Mouse (Mus musculus): Measurements from ENCODE around the gene Mvk. TPM values are rescaled to one million over a fixed set of nuclear protein-coding genes. Genes with fewer than 3 reads are reported as not detected.

Gene Mvk
- total and polyA plus RNA-seq, 3 experiments, result 33.5 to 37.7 TPM; not detected in 1

- H3K9me3 ChIP-seq (replicated peaks; ENCODE audit: insufficient read depth, low read length), result no peaks in the 10 kb centered on the region
- H3K9ac ChIP-seq (ENCODE audit: control insufficient read depth, low read depth, low read length, poor library complexity, severe bottlenecking), result no peak overlapping the region
- peaks cover 0 to 6% of the 10 kb centered on the region in 2 experiments; a peak in 1 of 4 replicates for H3K4me1 ChIP-seq (ENCODE audit: control insufficient read depth in 1 of 2, insufficient read depth in 2 of 2, low read length in 2 of 2)
- TF ChIP-seq ZNF384 (IDR thresholded peaks at IDR 0.05; ENCODE audit: low read depth, low read length) (no peak), ZKSCAN1 (IDR thresholded peaks at IDR 0.05; ENCODE audit: low read depth, low read length) (peak; percentile 96)
- DNase-seq (ENCODE audit: low read depth, low spot score), result no peak
- no peak overlapping the region for H3K4me3 ChIP-seq (ENCODE audit: control insufficient read depth in 1 of 2, insufficient read depth in 1 of 2, low read depth in 2 of 2, low read length in 2 of 2)
- H3K79me2 ChIP-seq (ENCODE audit: control insufficient read depth, insufficient read depth, low read length, poor library complexity), result no peaks in the 10 kb centered on the region
- H3K27me3 ChIP-seq (ENCODE audit: control insufficient read depth in 1 of 2, insufficient read depth in 2 of 2, low read length in 2 of 2), result no peaks in the 10 kb centered on the region
- H3K36me3 ChIP-seq (ENCODE audit: control insufficient read depth in 1 of 2, insufficient read depth in 2 of 2, low read length in 2 of 2), result no peaks in the 10 kb centered on the region; a peak in 1 of 4 replicates
- H3K27ac ChIP-seq (ENCODE audit: control insufficient read depth, low read depth, low read length), result no peak overlapping the region
Observed at GRCm38 (mm10) chr5:114464561-114464960, 20.5 kb downstream of the Mvk start.

GRCm38 (mm10) chr5:114465641-114466040 is 21.6 kb downstream of the Mvk start:
- H3K4me1 ChIP-seq (ENCODE audit: control insufficient read depth in 1 of 2, insufficient read depth in 2 of 2, low read length in 2 of 2), result peaks cover 0 to 6% of the 10 kb centered on the region in 2 experiments; a peak in 1 of 4 replicates
- TF ChIP-seq NRF1 (IDR thresholded peaks at IDR 0.05; ENCODE audit: insufficient read depth, low read depth, low read length, poor library complexity, severe bottlenecking), result no peak
- no peak for TF ChIP-seq POLR2AphosphoS5 (IDR thresholded peaks at IDR 0.05; ENCODE audit: borderline replicate concordance, low read depth, low read length)
- no peak for TF ChIP-seq ZNF384 (IDR thresholded peaks at IDR 0.05; ENCODE audit: low read depth, low read length)
- TF ChIP-seq KAT2A (conservative IDR thresholded peaks at IDR 0.05; ENCODE audit: low read depth, low read length), result no peak
- TF ChIP-seq JUND (IDR thresholded peaks at IDR 0.05; ENCODE audit: low read depth, low read length), result no peak
- no peak overlapping the region for H3K4me3 ChIP-seq (ENCODE audit: control insufficient read depth in 1 of 2, insufficient read depth in 1 of 2, low read depth in 2 of 2, low read length in 2 of 2)
- no peak overlapping the region for H3K9ac ChIP-seq (ENCODE audit: control insufficient read depth, low read depth, low read length, poor library complexity, severe bottlenecking)
- no peak for DNase-seq (ENCODE audit: low read depth, low spot score)
- no peak overlapping the region for H3K27ac ChIP-seq (ENCODE audit: control insufficient read depth, low read depth, low read length)
- H3K9me3 ChIP-seq (replicated peaks; ENCODE audit: insufficient read depth, low read length), result no peaks in the 10 kb centered on the region
- no peaks in the 10 kb centered on the region for H3K27me3 ChIP-seq (ENCODE audit: control insufficient read depth in 1 of 2, insufficient read depth in 2 of 2, low read length in 2 of 2)
- no peaks in the 10 kb centered on the region; a peak in 1 of 4 replicates for H3K36me3 ChIP-seq (ENCODE audit: control insufficient read depth in 1 of 2, insufficient read depth in 2 of 2, low read length in 2 of 2)
- H3K79me2 ChIP-seq (ENCODE audit: control insufficient read depth, insufficient read depth, low read length, poor library complexity), result no peaks in the 10 kb centered on the region

GRCm38 (mm10) chr5:114467019-114467418 is 22.9 kb downstream of the Mvk start:
- H3K4me3 ChIP-seq (ENCODE audit: control insufficient read depth in 1 of 2, insufficient read depth in 1 of 2, low read depth in 2 of 2, low read length in 2 of 2), result no peak overlapping the region
- peaks cover 0 to 6% of the 10 kb centered on the region in 2 experiments; a peak in 1 of 4 replicates for H3K4me1 ChIP-seq (ENCODE audit: control insufficient read depth in 1 of 2, insufficient read depth in 2 of 2, low read length in 2 of 2)
- no peaks in the 10 kb centered on the region for H3K9me3 ChIP-seq (replicated peaks; ENCODE audit: insufficient read depth, low read length)
- H3K9ac ChIP-seq (ENCODE audit: control insufficient read depth, low read depth, low read length, poor library complexity, severe bottlenecking), result no peak overlapping the region
- H3K36me3 ChIP-seq (ENCODE audit: control insufficient read depth in 1 of 2, insufficient read depth in 2 of 2, low read length in 2 of 2), result no peaks in the 10 kb centered on the region; a peak in 1 of 4 replicates
- TF ChIP-seq TBP (IDR thresholded peaks at IDR 0.05; ENCODE audit: low read depth, low read length) (no peak), E2F4 (IDR thresholded peaks at IDR 0.05; ENCODE audit: borderline replicate concordance, low read depth, low read length) (no peak), ZC3H11A (IDR thresholded peaks at IDR 0.05; ENCODE audit: low read depth, low read length) (no peak), MAZ (IDR thresholded peaks at IDR 0.05; ENCODE audit: low read depth, low read length) (no peak), SMC3 (IDR thresholded peaks at IDR 0.05; ENCODE audit: low read depth, low read length) (no peak), BHLHE40 (IDR thresholded peaks at IDR 0.05; ENCODE audit: borderline replicate concordance, low read depth, low read length) (no peak), CTCF (IDR thresholded peaks at IDR 0.05 in 2 of 3, conservative IDR thresholded peaks at IDR 0.05 in 1 of 3; ENCODE audit: control insufficient read depth in 1 of 3, insufficient read depth in 1 of 3, low read depth in 2 of 3, low read length in 3 of 3, poor library complexity in 1 of 3, severe bottlenecking in 1 of 3) (no peak), JUND (IDR thresholded peaks at IDR 0.05; ENCODE audit: low read depth, low read length) (no peak), CHD1 (IDR thresholded peaks at IDR 0.05; ENCODE audit: low read depth, low read length) (no peak), NRF1 (IDR thresholded peaks at IDR 0.05; ENCODE audit: insufficient read depth, low read depth, low read length, poor library complexity, severe bottlenecking) (no peak), RCOR1 (IDR thresholded peaks at IDR 0.05; ENCODE audit: low read depth, low read length) (no peak), ZKSCAN1 (IDR thresholded peaks at IDR 0.05; ENCODE audit: low read depth, low read length) (no peak)
- no peak overlapping the region for H3K27ac ChIP-seq (ENCODE audit: control insufficient read depth, low read depth, low read length)
- no peaks in the 10 kb centered on the region for H3K27me3 ChIP-seq (ENCODE audit: control insufficient read depth in 1 of 2, insufficient read depth in 2 of 2, low read length in 2 of 2)
- DNase-seq (ENCODE audit: low read depth, low spot score), result no peak
- no peaks in the 10 kb centered on the region for H3K79me2 ChIP-seq (ENCODE audit: control insufficient read depth, insufficient read depth, low read length, poor library complexity)

Data from MEL (cell line).